Mouse (Mus musculus) hindbrain, postnatal 0 days (tissue): Measurements from ENCODE around the gene Gm47791. TPM values are rescaled to one million over a fixed set of nuclear protein-coding genes. Genes with fewer than 3 reads are reported as not detected.

Experiments used
- ATAC-seq: fragments of 200-750 bp; cut with Nextera tagmentation; 2 replicates; pipeline ENCODE4 v1.8.0; 2017; ENCODE audit warnings: mild to moderate bottlenecking, moderate TSS enrichment, moderate library complexity
- DNase-seq: peaks from one replicate; pipeline ENCODE4 v3.0.0-alpha.2; 2015; ENCODE audit warnings: low spot score
- H3K27ac ChIP-seq: fragments of 300-500 bp; sonication (generic); 2 replicates; pipeline ENCODE4 v1.5.1; 2014; ENCODE audit warnings: mild to moderate bottlenecking
- H3K27me3 ChIP-seq: fragments of 300-500 bp; sonication (generic); 2 replicates; pipeline ENCODE4 v1.6.1; 2014; ENCODE audit warnings: low read length, mixed read lengths; ENCODE audit not compliant: insufficient read depth
- H3K36me3 ChIP-seq: fragments of 300-500 bp; sonication (generic); 2 replicates; pipeline ENCODE4 v1.6.1; 2014; ENCODE audit warnings: low read length, mixed read lengths; ENCODE audit not compliant: insufficient read depth
- H3K4me1 ChIP-seq: fragments of 300-500 bp; sonication (generic); 2 replicates; pipeline ENCODE4 v1.6.1; 2014; ENCODE audit warnings: antibody characterized with exemption, low read length, mixed read lengths; ENCODE audit not compliant: insufficient read depth
- H3K4me2 ChIP-seq: fragments of 300-500 bp; sonication (generic); 2 replicates; pipeline ENCODE4 v1.6.1; 2014; ENCODE audit warnings: low read depth, mild to moderate bottlenecking, low read length, moderate library complexity, mixed read lengths
- H3K4me3 ChIP-seq: fragments of 300-500 bp; sonication (generic); 2 replicates; pipeline ENCODE4 v1.5.1; 2014; ENCODE audit warnings: low read length
- H3K9ac ChIP-seq: fragments of 300-500 bp; sonication (generic); replicated peaks from 2 replicates; pipeline ENCODE4 v1.6.1; 2014; ENCODE audit warnings: mild to moderate bottlenecking, low read length, moderate library complexity, mixed read lengths
- H3K9me3 ChIP-seq: fragments of 300-500 bp; sonication (generic); 2 replicates; pipeline ENCODE4 v1.6.1; 2016; ENCODE audit warnings: low read length, mixed read lengths
- CTCF ChIP-seq: IDR thresholded peaks from 2 replicates; pipeline ENCODE4 v1.5.1; 2016; ENCODE audit warnings: antibody characterized with exemption, control low read depth, low read depth
- WGBS: fragments of 180-500 bp; shearing (Covaris S2); extraction: QIAGEN DNeasy Blood & Tissue Kit; methylation state at CpG from one replicate; pipeline ENCODE4 v1.1.7; 2014; 5-methylcytosine and 5-hydroxymethylcytosine counted together
- polyA plus RNA-seq: library from polyadenylated mRNA; unstranded; fragments of >200 nt; fragmentation: Nextera tagmentation; extraction: Ambion mirVana; gene quantifications from 2 replicates; pipeline ENCODE4 v1.2.1, GENCODE M21; 2015
- total RNA-seq: library from RNA; depleted of rRNA; stranded (reverse); fragments of >200 nt; gene quantifications from 2 replicates; pipeline ENCODE4 v1.2.3, GENCODE M21; 2014; rRNA removed

Gene Gm47791
- total RNA-seq (not detected in 2 replicates), polyA plus RNA-seq (not detected in 2 replicates)

GRCm38 (mm10) chr1:82771022-82771586 lies at the start of gene Gm47791:
Gene Gm47791, minus strand, starts transcription at chr1:82771243.
- Histone ChIP-seq H3K36me3 (no peaks in the 10 kb centered on the region), H3K4me2 (no peak within 1 kb of the TSS), H3K9ac (no peak within 1 kb of the TSS), H3K27ac (no peak within 1 kb of the TSS), H3K27me3 (no peaks in the 10 kb centered on the region), H3K4me3 (no peak within 1 kb of the TSS), H3K9me3 (no peaks in the 10 kb centered on the region), H3K4me1 (no peaks in the 10 kb centered on the region)
- TF ChIP-seq CTCF, result no peak
- WGBS, result 90% methylated on average over 15 of the region's 15 CpGs
- ATAC-seq, result no peak
- DNase-seq, result no peak

- Histone ChIP-seq H3K9ac (no peak overlapping the region), H3K4me3 (no peak overlapping the region), H3K4me1 (no peaks in the 10 kb centered on the region), H3K27me3 (no peaks in the 10 kb centered on the region), H3K9me3 (no peaks in the 10 kb centered on the region), H3K4me2 (no peak overlapping the region), H3K36me3 (no peaks in the 10 kb centered on the region), H3K27ac (no peak overlapping the region)
- ATAC-seq (no peak), DNase-seq (no peak)
- 79% methylated on average over 3 of the region's 3 CpGs for WGBS
- no peak for TF ChIP-seq CTCF
Measured at GRCm38 (mm10) chr1:82820626-82821186, 49.7 kb upstream of the Gm47791 start.

GRCm38 (mm10) chr1:82820179-82820578 lies 49.1 kb upstream of the Gm47791 start:
- H3K36me3 ChIP-seq, result no peaks in the 10 kb centered on the region
- H3K27ac ChIP-seq, result no peak overlapping the region
- no peaks in the 10 kb centered on the region for H3K9me3 ChIP-seq
- ATAC-seq (no peak), DNase-seq (no peak)
- H3K9ac ChIP-seq, result no peak overlapping the region
- H3K27me3 ChIP-seq, result no peaks in the 10 kb centered on the region
- no peak overlapping the region for H3K4me3 ChIP-seq
- WGBS, result 62% methylated on average over 15 of the region's 15 CpGs
- no peak for TF ChIP-seq CTCF
- H3K4me2 ChIP-seq, result no peak overlapping the region
- H3K4me1 ChIP-seq, result no peaks in the 10 kb centered on the region

GRCm38 (mm10) chr1:82819366-82819765 lies 48.3 kb upstream of the Gm47791 start:
- H3K27me3 ChIP-seq, result no peaks in the 10 kb centered on the region
- no peak for ATAC-seq
- H3K9me3 ChIP-seq, result no peaks in the 10 kb centered on the region
- 72% methylated on average over 10 of the region's 10 CpGs for WGBS
- no peak overlapping the region for H3K27ac ChIP-seq
- H3K9ac ChIP-seq, result no peak overlapping the region
- H3K4me1 ChIP-seq, result no peaks in the 10 kb centered on the region
- no peak overlapping the region for H3K4me2 ChIP-seq
- no peak for DNase-seq
- no peak overlapping the region for H3K4me3 ChIP-seq
- no peak for TF ChIP-seq CTCF
- no peaks in the 10 kb centered on the region for H3K36me3 ChIP-seq

GRCm38 (mm10) chr1:82815941-82816716 lies 45.1 kb upstream of the Gm47791 start:
- no peak for TF ChIP-seq CTCF
- no peaks in the 10 kb centered on the region for H3K36me3 ChIP-seq
- H3K27ac ChIP-seq, result no peak overlapping the region
- no peak overlapping the region for H3K4me3 ChIP-seq
- no peaks in the 10 kb centered on the region for H3K9me3 ChIP-seq
- no peak overlapping the region for H3K4me2 ChIP-seq
- H3K4me1 ChIP-seq, result no peaks in the 10 kb centered on the region
- no peak for DNase-seq
- ATAC-seq, result peak; percentile 56
- H3K27me3 ChIP-seq, result no peaks in the 10 kb centered on the region
- 68% methylated on average over 17 of the region's 17 CpGs for WGBS
- no peak overlapping the region for H3K9ac ChIP-seq

- Histone ChIP-seq H3K36me3 (no peaks in the 10 kb centered on the region), H3K9ac (no peak overlapping the region), H3K27me3 (no peaks in the 10 kb centered on the region), H3K9me3 (no peaks in the 10 kb centered on the region), H3K4me2 (no peak overlapping the region), H3K4me1 (no peaks in the 10 kb centered on the region), H3K4me3 (no peak overlapping the region), H3K27ac (no peak overlapping the region)
- DNase-seq (no peak), ATAC-seq (no peak)
- 42% methylated on average over 1 of the region's 1 CpGs for WGBS
- no peak for TF ChIP-seq CTCF
Measured at GRCm38 (mm10) chr1:82811766-82812165, 40.7 kb upstream of the Gm47791 start.

GRCm38 (mm10) chr1:82808564-82808963 lies 37.5 kb upstream of the Gm47791 start:
- H3K4me1 ChIP-seq, result no peaks in the 10 kb centered on the region
- no peaks in the 10 kb centered on the region for H3K36me3 ChIP-seq
- H3K27me3 ChIP-seq, result no peaks in the 10 kb centered on the region
- H3K4me2 ChIP-seq, result no peak overlapping the region
- no peak for DNase-seq
- H3K4me3 ChIP-seq, result no peak overlapping the region
- no peak for ATAC-seq
- 53% methylated on average over 3 of the region's 3 CpGs for WGBS
- TF ChIP-seq CTCF, result no peak
- no peak overlapping the region for H3K27ac ChIP-seq
- H3K9ac ChIP-seq, result no peak overlapping the region
- no peaks in the 10 kb centered on the region for H3K9me3 ChIP-seq
